Mouse (Mus musculus): ENCODE results near the gene Colq.
A peak's percentile ranks its signal among the peaks of the same experiment; 100 is the strongest.
"Not testable (repeated sequence)": the region's sequence is repeated elsewhere in the genome, so short reads cannot be mapped to it uniquely, and the experiment has no call there.

Gene Colq

GRCm38 (mm10) chr14:31591243-31591642, at the start of gene Colq:
Colq (minus strand) TSS chr14:31591343.
- no peak for DNase-seq (ENCODE audit: low spot score)

- DNase-seq (ENCODE audit: low spot score): peak; percentile 61
Measured at GRCm38 (mm10) chr14:31640346-31640889, 49.3 kb upstream of the Colq start, which contains the start of gene Gm49387. Gm49387 (minus strand) TSS chr14:31640878.

- DNase-seq (ENCODE audit: low spot score): no peak
Measured at GRCm38 (mm10) chr14:31630677-31631076, 39.5 kb upstream of the Colq start.

- DNase-seq (ENCODE audit: low spot score): no peak
Measured at GRCm38 (mm10) chr14:31622748-31623147, 31.6 kb upstream of the Colq start.

GRCm38 (mm10) chr14:31620591-31621223, 29.6 kb upstream of the Colq start:
- no peak for DNase-seq (ENCODE audit: low spot score)

- no peak for DNase-seq (ENCODE audit: low spot score)
Measured at GRCm38 (mm10) chr14:31617997-31618396, 26.9 kb upstream of the Colq start.

GRCm38 (mm10) chr14:31617204-31617603, 26.1 kb upstream of the Colq start:
- no peak for DNase-seq (ENCODE audit: low spot score)

- DNase-seq (ENCODE audit: low spot score): no peak
Measured at GRCm38 (mm10) chr14:31613671-31614070, 22.5 kb upstream of the Colq start.

- DNase-seq (ENCODE audit: low spot score): no peak
Measured at GRCm38 (mm10) chr14:31611986-31612385, 20.8 kb upstream of the Colq start.

- no peak for DNase-seq (ENCODE audit: low spot score)
Measured at GRCm38 (mm10) chr14:31605514-31605913, 14.4 kb upstream of the Colq start.

GRCm38 (mm10) chr14:31604916-31605315, 13.8 kb upstream of the Colq start:
- peak; percentile 56 for DNase-seq (ENCODE audit: low spot score)

- DNase-seq (ENCODE audit: low spot score): not testable (repeated sequence)
Measured at GRCm38 (mm10) chr14:31602616-31602979, 11.5 kb upstream of the Colq start.

- DNase-seq (ENCODE audit: low spot score): no peak
Measured at GRCm38 (mm10) chr14:31601908-31602615, 10.9 kb upstream of the Colq start.

GRCm38 (mm10) chr14:31597446-31597845, 6.3 kb upstream of the Colq start:
- no peak for DNase-seq (ENCODE audit: low spot score)

- DNase-seq (ENCODE audit: low spot score): no peak
Measured at GRCm38 (mm10) chr14:31596408-31596807, 5.3 kb upstream of the Colq start.

- DNase-seq (ENCODE audit: low spot score): no peak
Measured at GRCm38 (mm10) chr14:31594693-31595092, 3.5 kb upstream of the Colq start.

GRCm38 (mm10) chr14:31593036-31593435, 1.9 kb upstream of the Colq start:
- no peak for DNase-seq (ENCODE audit: low spot score)

- DNase-seq (ENCODE audit: low spot score): no peak
Measured at GRCm38 (mm10) chr14:31586451-31586850, 4.7 kb downstream of the Colq start.

- no peak for DNase-seq (ENCODE audit: low spot score)
Measured at GRCm38 (mm10) chr14:31583082-31583481, 8.1 kb downstream of the Colq start.

GRCm38 (mm10) chr14:31577966-31578735, 13.0 kb downstream of the Colq start:
- DNase-seq (ENCODE audit: low spot score): no peak

- DNase-seq (ENCODE audit: low spot score): no peak
Measured at GRCm38 (mm10) chr14:31576846-31577697, 14.1 kb downstream of the Colq start.

GRCm38 (mm10) chr14:31575866-31576265, 15.3 kb downstream of the Colq start:
- DNase-seq (ENCODE audit: low spot score): no peak
